Mouse (Mus musculus) spleen, adult 2 months (tissue): Measurements from ENCODE around the gene Nop2. TPM values are rescaled to one million over a fixed set of nuclear protein-coding genes. Genes with fewer than 3 reads are reported as not detected.

ENCODE experiments used
- DNase-seq, 2 experiments: peaks; one replicate each; pipeline versions ENCODE4 v3.0.0 to v3.0.0-alpha.2; 2012 to 2021; ENCODE audit warnings: low spot score in 2 of 2, low read depth in 1 of 2
- H3K27ac ChIP-seq: fragments of 200-500 bp; 2 replicates; pipeline ENCODE4 v1.5.1; 2012; ENCODE audit warnings: low read length, inconsistent platforms; ENCODE audit not compliant: insufficient read depth
- H3K27me3 ChIP-seq: fragments of 200-500 bp; 2 replicates; pipeline ENCODE4 v1.6.1; 2012; ENCODE audit warnings: mild to moderate bottlenecking, moderate library complexity, low read length, inconsistent platforms; ENCODE audit not compliant: control insufficient read depth, insufficient read depth
- H3K36me3 ChIP-seq: fragments of 200-500 bp; 2 replicates; pipeline ENCODE4 v1.6.1; 2012; ENCODE audit warnings: mild to moderate bottlenecking, low read length, inconsistent platforms; ENCODE audit not compliant: control insufficient read depth, insufficient read depth
- H3K4me1 ChIP-seq: fragments of 200-500 bp; 2 replicates; pipeline ENCODE4 v1.6.1; 2011; ENCODE audit warnings: inconsistent platforms; ENCODE audit not compliant: control insufficient read depth, insufficient read depth, insufficient read length
- H3K4me3 ChIP-seq: fragments of 200-500 bp; 2 replicates; pipeline ENCODE4 v1.5.1; 2011; ENCODE audit warnings: mild to moderate bottlenecking, inconsistent platforms; ENCODE audit not compliant: insufficient read depth, insufficient read length; ENCODE audit errors: extremely low read depth
- CTCF ChIP-seq: fragments of 200-500 bp; IDR thresholded peaks from 2 replicates; pipeline ENCODE4 v1.5.1; 2011; ENCODE audit warnings: mild to moderate bottlenecking, inconsistent platforms; ENCODE audit not compliant: insufficient read depth, insufficient read length, insufficient replicate concordance; ENCODE audit errors: extremely low read depth
- POLR2A ChIP-seq: fragments of 200-500 bp; IDR thresholded peaks from 2 replicates; pipeline ENCODE4 v1.6.1; 2011; ENCODE audit warnings: low read depth, low read length, inconsistent platforms
- WGBS: fragments of 180-500 bp; shearing (Covaris S2); methylation state at CpG from one replicate; pipeline ENCODE4 v1.1.7; 2018; 5-methylcytosine and 5-hydroxymethylcytosine counted together
- polyA plus RNA-seq: library from polyadenylated mRNA; depleted of rRNA; stranded (reverse); fragments of >200 nt; gene quantifications from 2 replicates; pipeline ENCODE4 v1.2.3, GENCODE M21; 2012

Gene Nop2
- polyA plus RNA-seq, 1 experiment: 14.0 TPM

GRCm38 (mm10) chr6:125163801-125164657, 32.3 kb downstream of the Nop2 start:
- TF ChIP-seq CTCF (no peak), POLR2A (no peak)
- 15% methylated on average over 20 of the region's 20 CpGs for WGBS
- Histone ChIP-seq H3K4me1 (peaks cover 10% of the 10 kb centered on the region; the same call in 1 of the 2 replicates), H3K27ac (peak overlapping the region; percentile 67), H3K27me3 (no peaks in the 10 kb centered on the region), H3K36me3 (peaks cover 23% of the 10 kb centered on the region), H3K4me3 (peak overlapping the region; percentile 87)
- DNase-seq: no peak

GRCm38 (mm10) chr6:125164672-125165327, 33.1 kb downstream of the Nop2 start:
- TF ChIP-seq CTCF (no peak), POLR2A (no peak)
- Histone ChIP-seq H3K4me1 (peaks cover 10% of the 10 kb centered on the region; the same call in 1 of the 2 replicates), H3K36me3 (peaks cover 19% of the 10 kb centered on the region), H3K27ac (peak overlapping the region; percentile 67), H3K27me3 (no peaks in the 10 kb centered on the region), H3K4me3 (peak overlapping the region; percentile 87)
- under 1% methylated on average over 39 of the region's 39 CpGs for WGBS
- DNase-seq: peak; percentile 32 to 45

GRCm38 (mm10) chr6:125165328-125165891, 33.7 kb downstream of the Nop2 start:
- peak overlapping the region; percentile 67 for H3K27ac ChIP-seq
- peaks cover 16% of the 10 kb centered on the region for H3K36me3 ChIP-seq
- H3K4me3 ChIP-seq: peak overlapping the region; percentile 87
- H3K4me1 ChIP-seq: peaks cover 10% of the 10 kb centered on the region; the same call in 1 of the 2 replicates
- DNase-seq: peak; percentile 90 to 94
- H3K27me3 ChIP-seq: no peaks in the 10 kb centered on the region
- TF ChIP-seq CTCF (no peak), POLR2A (peak; percentile 98)
- WGBS: under 1% methylated on average over 36 of the region's 36 CpGs

- peak within 1 kb of the TSS; percentile 87 for H3K4me3 ChIP-seq
- no peaks in the 10 kb centered on the region for H3K27me3 ChIP-seq
- 6% methylated on average over 18 of the region's 18 CpGs for WGBS
- H3K27ac ChIP-seq: peak within 1 kb of the TSS; percentile 67
- no peak for DNase-seq
- TF ChIP-seq POLR2A (no peak), CTCF (no peak)
- peaks cover 10% of the 10 kb centered on the region; the same call in 1 of the 2 replicates for H3K4me1 ChIP-seq
- H3K36me3 ChIP-seq: peaks cover 13% of the 10 kb centered on the region
Observed at GRCm38 (mm10) chr6:125166051-125166751, 34.5 kb downstream of the Nop2 start, which contains the start of gene Gapdh. Gene Gapdh, minus strand, starts transcription at chr6:125166467.

- no peak for DNase-seq
- no peak for TF ChIP-seq POLR2A
- TF ChIP-seq CTCF: no peak
- Histone ChIP-seq H3K27me3 (no peaks in the 10 kb centered on the region), H3K4me3 (no peak overlapping the region), H3K36me3 (peaks cover 10% of the 10 kb centered on the region), H3K27ac (no peak overlapping the region), H3K4me1 (peaks cover 10% of the 10 kb centered on the region; the same call in 1 of the 2 replicates)
- 58% methylated on average over 10 of the region's 10 CpGs for whole genome bisulfite sequencing
Observed at GRCm38 (mm10) chr6:125166861-125167650, 35.3 kb downstream of the Nop2 start.
